Mouse (Mus musculus) hindbrain, embryonic 16.5 days (tissue): Measurements from ENCODE around the gene Fbxl13. TPM values are rescaled to one million over a fixed set of nuclear protein-coding genes. Genes with fewer than 3 reads are reported as not detected.
"Not testable (repeated sequence)": the region's sequence is repeated elsewhere in the genome, so short reads cannot be mapped to it uniquely, and the experiment has no call there.

ENCODE experiments used
- ATAC-seq: fragments of 200-750 bp; cut with Nextera tagmentation; 2 replicates; pipeline ENCODE4 v1.8.0; 2017; ENCODE audit warnings: moderate TSS enrichment, moderate library complexity
- H3K27ac ChIP-seq: fragments of 300-500 bp; sonication (generic); 2 replicates; pipeline ENCODE4 v1.5.1; 2014; ENCODE audit warnings: low read depth, mild to moderate bottlenecking, control low read depth, low read length, moderate library complexity
- H3K27me3 ChIP-seq: fragments of 300-500 bp; sonication (generic); replicated peaks from 2 replicates; pipeline ENCODE4 v1.6.1; 2014; ENCODE audit warnings: low read length; ENCODE audit not compliant: control insufficient read depth, insufficient read depth
- H3K36me3 ChIP-seq: fragments of 300-500 bp; sonication (generic); 2 replicates; pipeline ENCODE4 v1.6.1; 2014; ENCODE audit warnings: mild to moderate bottlenecking, low read length, moderate library complexity, mixed read lengths; ENCODE audit not compliant: control insufficient read depth, insufficient read depth
- H3K4me1 ChIP-seq: fragments of 300-500 bp; sonication (generic); 2 replicates; pipeline ENCODE4 v1.6.1; 2014; ENCODE audit warnings: low read depth, low read length; ENCODE audit not compliant: control insufficient read depth, insufficient read depth
- H3K4me2 ChIP-seq: fragments of 300-500 bp; sonication (generic); 2 replicates; pipeline ENCODE4 v1.6.1; 2014; ENCODE audit warnings: mild to moderate bottlenecking, low read length, control low read depth, moderate library complexity
- H3K4me3 ChIP-seq: fragments of 300-500 bp; sonication (generic); 2 replicates; pipeline ENCODE4 v1.5.1; 2014; ENCODE audit warnings: mild to moderate bottlenecking, low read length, control low read depth, moderate library complexity
- H3K9ac ChIP-seq: fragments of 300-500 bp; sonication (generic); 2 replicates; pipeline ENCODE4 v1.6.1; 2014; ENCODE audit warnings: low read depth, mild to moderate bottlenecking, control low read depth, low read length, moderate library complexity
- H3K9me3 ChIP-seq: fragments of 300-500 bp; sonication (generic); 2 replicates; pipeline ENCODE4 v1.6.1; 2014; ENCODE audit warnings: mild to moderate bottlenecking, low read length, moderate library complexity; ENCODE audit not compliant: control insufficient read depth
- WGBS: fragments of 180-500 bp; shearing (Covaris S2); extraction: QIAGEN DNeasy Blood & Tissue Kit; methylation state at CpG from one replicate; pipeline ENCODE4 v1.1.7; 2014; 5-methylcytosine and 5-hydroxymethylcytosine counted together
- polyA plus RNA-seq: library from polyadenylated mRNA; unstranded; fragments of >200 nt; fragmentation: Nextera tagmentation; extraction: Ambion mirVana; gene quantifications from 2 replicates; pipeline ENCODE4 v1.2.1, GENCODE M21; 2015

The Fbxl13 gene
- polyA plus RNA-seq, 1 experiment from 2014 or later: 0.21 TPM

GRCm38 (mm10) chr5:21643606-21644005, 1.8 kb downstream of the Fbxl13 start:
- ATAC-seq: no peak
- WGBS: 50% methylated on average over 1 of the region's 1 CpGs
- H3K4me2 ChIP-seq: no peak overlapping the region

GRCm38 (mm10) chr5:21640961-21641360, 4.5 kb downstream of the Fbxl13 start:
- no peaks in the 10 kb centered on the region for H3K9me3 ChIP-seq
- ATAC-seq: no peak
- no peaks in the 10 kb centered on the region for H3K36me3 ChIP-seq
- no peak overlapping the region for H3K4me2 ChIP-seq
- 3% methylated on average over 1 of the region's 1 CpGs for WGBS
- no peak overlapping the region for H3K4me3 ChIP-seq
- H3K27ac ChIP-seq: no peak overlapping the region
- H3K27me3 ChIP-seq: no peaks in the 10 kb centered on the region
- H3K4me1 ChIP-seq: peaks cover 3% of the 10 kb centered on the region; the same call in 1 of the 2 replicates
- no peak overlapping the region for H3K9ac ChIP-seq

More at GRCm38 (mm10) chr5:21643606-21644005, 1.8 kb downstream of the Fbxl13 start:
- Histone ChIP-seq H3K4me1 (peaks cover 14% of the 10 kb centered on the region), H3K9ac (no peak overlapping the region), H3K9me3 (no peaks in the 10 kb centered on the region), H3K36me3 (no peaks in the 10 kb centered on the region), H3K27ac (no peak overlapping the region), H3K27me3 (no peaks in the 10 kb centered on the region), H3K4me3 (no peak overlapping the region)

- Histone ChIP-seq H3K4me2 (no peak overlapping the region), H3K36me3 (no peaks in the 10 kb centered on the region), H3K4me3 (no peak overlapping the region), H3K27me3 (no peaks in the 10 kb centered on the region), H3K4me1 (no peaks in the 10 kb centered on the region), H3K27ac (no peak overlapping the region), H3K9ac (no peak overlapping the region), H3K9me3 (no peaks in the 10 kb centered on the region)
- no peak for ATAC-seq
Observed at GRCm38 (mm10) chr5:21625916-21626315, 19.5 kb downstream of the Fbxl13 start.

GRCm38 (mm10) chr5:21616450-21617009, 28.9 kb downstream of the Fbxl13 start:
- H3K9me3 ChIP-seq: no peaks in the 10 kb centered on the region
- H3K36me3 ChIP-seq: no peaks in the 10 kb centered on the region
- no peaks in the 10 kb centered on the region for H3K27me3 ChIP-seq
- no peak overlapping the region for H3K4me2 ChIP-seq
- no peak overlapping the region for H3K27ac ChIP-seq
- H3K4me3 ChIP-seq: no peak overlapping the region
- no peaks in the 10 kb centered on the region for H3K4me1 ChIP-seq
- no peak overlapping the region for H3K9ac ChIP-seq
- 82% methylated on average over 3 of the region's 3 CpGs for WGBS
- ATAC-seq: no peak

DNA sequence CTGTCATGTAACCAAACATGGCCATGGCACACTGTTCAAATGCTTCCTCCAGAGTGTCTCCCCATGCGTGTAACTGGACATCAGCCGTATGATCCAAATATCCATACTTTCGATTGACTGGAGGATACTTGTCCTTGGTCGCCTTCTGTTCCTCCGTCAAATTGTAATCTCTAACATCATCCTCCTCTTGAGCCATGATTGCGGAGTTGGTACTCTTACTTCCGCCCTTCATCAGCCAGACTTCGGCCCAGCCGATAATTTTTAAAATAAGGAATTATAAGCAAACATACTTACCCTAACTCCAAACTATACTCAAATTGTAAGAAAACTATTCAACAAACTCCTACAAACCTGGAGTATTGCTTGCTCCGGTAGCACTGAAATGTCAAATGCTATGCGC, 31.1 kb downstream of the Fbxl13 start:
- not testable (repeated sequence) for H3K9me3 ChIP-seq, H3K27me3 ChIP-seq, H3K4me1 ChIP-seq, H3K9ac ChIP-seq, H3K27ac ChIP-seq, H3K4me2 ChIP-seq, H3K36me3 ChIP-seq, H3K4me3 ChIP-seq, ATAC-seq
- 96% methylated on average over 11 of the region's 11 CpGs for WGBS

DNA sequence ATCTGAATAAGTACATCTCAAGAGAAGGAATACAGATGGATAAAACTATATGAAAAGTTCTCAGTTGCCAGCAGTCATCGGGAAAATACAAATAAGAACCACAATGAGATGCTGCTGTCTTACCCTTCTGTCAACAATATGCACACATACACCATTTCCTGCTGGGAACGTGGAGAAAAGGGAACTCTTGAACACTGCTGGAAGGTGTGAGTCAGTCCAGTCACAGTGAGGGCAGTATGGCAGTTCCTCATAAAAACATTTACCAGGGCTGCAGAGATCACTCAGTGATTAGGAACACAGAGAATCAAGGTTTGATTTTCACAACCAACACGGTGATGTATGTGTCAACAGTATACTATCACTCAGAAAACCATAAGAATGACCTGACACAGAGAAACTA, 34.4 kb downstream of the Fbxl13 start:
- Histone ChIP-seq H3K27me3 (no peaks in the 10 kb centered on the region), H3K4me1 (no peaks in the 10 kb centered on the region), H3K36me3 (no peaks in the 10 kb centered on the region), H3K4me3 (no peak overlapping the region), H3K9ac (no peak overlapping the region), H3K4me2 (no peak overlapping the region), H3K27ac (no peak overlapping the region), H3K9me3 (no peaks in the 10 kb centered on the region)
- 80% methylated on average over 3 of the region's 3 CpGs for WGBS
- no peak for ATAC-seq

DNA sequence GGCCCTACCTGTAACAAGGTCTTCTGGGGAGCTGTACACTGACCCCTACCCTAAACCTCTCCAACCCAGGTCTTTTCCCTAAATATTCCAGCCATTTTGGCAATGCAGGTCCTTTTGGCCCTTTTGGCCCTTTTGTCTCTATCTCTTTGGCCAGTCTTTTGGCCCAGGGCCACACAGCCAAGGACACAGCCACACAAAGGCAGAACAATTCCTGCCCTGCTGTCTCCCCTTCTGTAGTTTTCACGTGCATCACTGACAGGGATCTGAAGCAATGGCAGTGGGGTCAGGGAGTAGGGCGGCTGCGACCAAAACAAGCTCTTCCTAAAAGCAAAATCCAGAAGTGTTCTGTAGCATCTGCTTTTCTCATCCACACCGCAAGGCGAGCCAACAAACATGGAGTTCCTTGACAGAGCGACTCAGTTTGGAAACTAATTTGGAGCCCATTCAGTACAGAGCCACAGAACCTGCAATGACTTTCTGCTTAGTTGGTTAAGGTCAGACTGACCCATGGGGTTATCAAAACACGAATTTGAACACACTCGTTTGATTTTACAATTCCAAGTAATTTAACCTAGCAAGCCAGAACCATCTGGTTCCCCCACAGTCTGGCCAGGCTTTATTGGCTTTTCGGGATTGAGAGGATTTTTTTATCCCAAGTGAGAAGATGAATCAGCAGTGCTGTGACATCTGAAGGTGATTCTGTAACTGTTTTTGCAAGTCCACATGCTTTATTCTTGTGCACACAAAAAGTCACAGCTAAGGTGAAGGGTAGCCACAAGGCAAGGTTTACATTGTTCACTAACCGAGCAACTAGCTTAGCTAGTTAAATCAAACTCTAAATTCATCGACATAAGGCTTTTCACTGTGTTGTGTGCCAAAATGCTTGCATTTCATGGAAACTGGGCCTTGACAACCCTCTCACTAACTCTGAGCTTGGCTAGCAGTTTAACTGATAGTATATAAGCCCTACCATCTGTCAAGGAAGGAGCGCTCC, 36.8 kb downstream of the Fbxl13 start:
- no peak overlapping the region for H3K4me3 ChIP-seq
- no peak for ATAC-seq
- WGBS: 66% methylated on average over 12 of the region's 12 CpGs
- no peak overlapping the region for H3K4me2 ChIP-seq
- no peaks in the 10 kb centered on the region for H3K4me1 ChIP-seq
- H3K27ac ChIP-seq: no peak overlapping the region
- no peak overlapping the region for H3K9ac ChIP-seq
- H3K36me3 ChIP-seq: no peaks in the 10 kb centered on the region
- H3K27me3 ChIP-seq: no peaks in the 10 kb centered on the region
- H3K9me3 ChIP-seq: no peaks in the 10 kb centered on the region

- no peaks in the 10 kb centered on the region for H3K36me3 ChIP-seq
- H3K9me3 ChIP-seq: no peaks in the 10 kb centered on the region
- H3K4me3 ChIP-seq: no peak overlapping the region
- H3K4me1 ChIP-seq: no peaks in the 10 kb centered on the region
- no peak overlapping the region for H3K4me2 ChIP-seq
- H3K27ac ChIP-seq: no peak overlapping the region
- no peak overlapping the region for H3K9ac ChIP-seq
- ATAC-seq: no peak
- WGBS: 81% methylated on average over 6 of the region's 6 CpGs
- no peaks in the 10 kb centered on the region for H3K27me3 ChIP-seq
Observed at GRCm38 (mm10) chr5:21605936-21606335, 39.5 kb downstream of the Fbxl13 start.

- no peaks in the 10 kb centered on the region for H3K4me1 ChIP-seq
- H3K4me2 ChIP-seq: no peak overlapping the region
- no peaks in the 10 kb centered on the region for H3K36me3 ChIP-seq
- no peaks in the 10 kb centered on the region for H3K9me3 ChIP-seq
- 96% methylated on average over 4 of the region's 4 CpGs for WGBS
- H3K4me3 ChIP-seq: no peak overlapping the region
- no peaks in the 10 kb centered on the region for H3K27me3 ChIP-seq
- no peak overlapping the region for H3K9ac ChIP-seq
- H3K27ac ChIP-seq: no peak overlapping the region
- ATAC-seq: no peak
Observed at GRCm38 (mm10) chr5:21599961-21600360, 45.5 kb downstream of the Fbxl13 start.
